Mouse (Mus musculus) inflammation-experienced regulatory T-cells, adult 6 months (primary cell): ENCODE measurements around the gene Fam71e1. TPM values are rescaled to one million over a fixed set of nuclear protein-coding genes. Genes with fewer than 3 reads are reported as not detected.
A peak's percentile ranks its signal among the peaks of the same experiment; 100 is the strongest.

ENCODE experiments used
- ATAC-seq: one replicate; pipeline ENCODE4 v1.8.0; 2017
- polyA plus RNA-seq, 3 experiments: library from polyadenylated mRNA; unstranded; fragments of 100-300 nt; shearing (Covaris generic); gene quantifications; one replicate each; pipeline ENCODE4 v1.2.1; 2017

Gene Fam71e1
- 1 to 10 TPM; 2.7 to 5.2 (median 3.9) TPM for polyA plus RNA-seq

GRCm38 (mm10) chr7:44495992-44496770 lies at the start of gene Fam71e1, which contains the start of gene Emc10:
Gene Fam71e1 (plus strand): TSS chr7:44496581.
Gene Emc10 (minus strand): TSS chr7:44496529.
- peak; percentile 93 for ATAC-seq

DNA sequence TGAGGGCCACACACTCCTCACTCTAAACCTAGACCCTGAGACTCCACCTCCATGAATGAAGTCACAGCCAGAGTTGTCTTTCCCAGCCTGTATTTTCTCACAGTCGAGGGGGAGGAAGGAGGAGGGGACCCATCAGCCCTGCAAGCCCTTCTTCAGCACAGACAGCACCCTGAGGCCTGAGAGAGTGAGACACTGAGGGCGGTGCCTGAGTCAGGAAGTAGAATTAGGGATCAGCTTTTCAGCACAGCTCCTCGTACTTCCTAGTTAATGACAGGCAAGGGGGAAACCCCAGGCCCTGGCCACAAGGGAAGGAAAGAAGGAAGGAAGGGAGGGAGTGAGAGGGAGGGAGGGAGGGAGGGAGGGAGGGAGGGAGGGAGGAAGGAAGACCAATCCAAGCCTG lies 43.1 kb upstream of the Fam71e1 start:
- ATAC-seq = no peak

- ATAC-seq = no peak
Observed at GRCm38 (mm10) chr7:44456302-44456701, 40.1 kb upstream of the Fam71e1 start.

DNA sequence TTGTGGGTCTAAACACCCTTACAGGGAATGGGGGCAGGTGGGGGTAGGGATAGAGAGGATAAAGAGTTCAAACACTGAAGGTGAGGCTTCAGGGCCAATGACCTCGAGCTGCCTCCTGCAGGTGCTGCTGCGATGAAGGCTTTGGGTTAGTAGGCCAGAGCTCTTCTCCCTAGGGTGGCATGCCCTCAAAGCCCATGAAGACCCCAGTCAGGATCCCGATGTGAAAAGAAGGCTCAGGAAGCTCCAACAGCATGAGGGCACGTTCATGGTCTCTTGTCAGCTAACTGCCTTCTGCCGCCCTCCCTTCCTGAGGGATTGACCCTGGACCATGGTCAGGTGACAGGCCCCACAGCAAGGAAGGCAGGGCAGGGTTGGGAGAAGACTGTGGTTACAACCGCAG lies 36.3 kb upstream of the Fam71e1 start:
- no peak for ATAC-seq

DNA sequence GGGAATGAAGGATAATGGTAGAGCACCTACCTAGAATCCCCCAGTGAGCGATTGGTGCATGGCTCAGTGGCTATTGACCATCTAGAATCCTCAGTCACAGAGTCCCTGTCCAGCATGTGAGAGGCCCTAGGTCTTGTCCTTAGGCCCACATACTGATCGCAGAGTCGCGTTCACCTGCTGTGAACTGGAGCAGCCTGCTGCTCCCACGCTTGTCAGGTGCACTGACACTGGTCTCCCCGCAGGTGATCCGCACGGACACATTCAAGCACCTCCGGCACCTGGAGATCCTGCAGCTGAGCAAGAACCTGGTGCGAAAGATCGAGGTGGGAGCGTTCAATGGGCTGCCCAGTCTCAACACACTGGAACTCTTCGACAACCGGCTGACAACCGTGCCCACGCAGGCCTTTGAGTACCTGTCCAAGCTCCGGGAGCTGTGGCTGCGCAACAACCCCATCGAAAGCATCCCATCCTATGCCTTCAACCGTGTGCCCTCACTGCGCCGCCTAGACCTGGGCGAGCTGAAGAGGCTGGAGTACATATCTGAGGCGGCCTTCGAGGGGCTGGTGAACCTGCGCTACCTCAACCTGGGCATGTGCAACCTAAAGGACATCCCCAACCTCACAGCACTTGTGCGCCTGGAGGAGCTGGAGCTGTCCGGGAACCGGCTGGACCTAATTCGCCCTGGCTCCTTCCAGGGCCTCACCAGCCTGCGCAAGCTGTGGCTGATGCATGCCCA lies 35.4 kb upstream of the Fam71e1 start:
- no peak for ATAC-seq

- ATAC-seq = no peak
Observed at GRCm38 (mm10) chr7:44461503-44462217, 34.7 kb upstream of the Fam71e1 start.

- no peak for ATAC-seq
Observed at GRCm38 (mm10) chr7:44462218-44463055, 33.9 kb upstream of the Fam71e1 start.

GRCm38 (mm10) chr7:44463056-44463425 lies 33.3 kb upstream of the Fam71e1 start:
- ATAC-seq = no peak

GRCm38 (mm10) chr7:44463556-44464225 lies 32.7 kb upstream of the Fam71e1 start:
- no peak for ATAC-seq

GRCm38 (mm10) chr7:44464511-44464910 lies 31.9 kb upstream of the Fam71e1 start:
- ATAC-seq = no peak

- no peak for ATAC-seq
Observed at GRCm38 (mm10) chr7:44465111-44465510, 31.3 kb upstream of the Fam71e1 start, which contains the start of gene Aspdh. Gene Aspdh (plus strand): TSS chr7:44465391.

- no peak for ATAC-seq
Observed at GRCm38 (mm10) chr7:44466006-44466887, 30.1 kb upstream of the Fam71e1 start.

DNA sequence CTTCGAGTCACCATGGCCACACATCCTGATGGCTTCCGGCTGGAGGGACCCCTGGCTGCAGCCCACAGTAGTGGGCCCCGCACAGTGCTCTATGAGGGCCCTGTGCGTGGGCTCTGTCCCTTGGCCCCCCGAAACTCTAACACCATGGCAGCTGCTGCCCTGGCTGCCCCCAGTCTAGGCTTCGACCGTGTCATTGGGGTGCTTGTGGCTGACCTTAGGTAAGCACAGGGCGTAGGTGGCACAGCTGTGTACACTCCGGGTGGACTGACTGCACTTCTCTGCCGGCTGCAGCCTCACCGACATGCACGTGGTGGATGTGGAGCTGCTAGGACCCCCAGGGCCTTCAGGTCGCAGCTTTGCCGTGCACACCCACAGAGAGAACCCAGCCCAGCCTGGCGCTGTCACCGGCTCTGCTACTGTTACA lies 29.5 kb upstream of the Fam71e1 start:
- no peak for ATAC-seq

DNA sequence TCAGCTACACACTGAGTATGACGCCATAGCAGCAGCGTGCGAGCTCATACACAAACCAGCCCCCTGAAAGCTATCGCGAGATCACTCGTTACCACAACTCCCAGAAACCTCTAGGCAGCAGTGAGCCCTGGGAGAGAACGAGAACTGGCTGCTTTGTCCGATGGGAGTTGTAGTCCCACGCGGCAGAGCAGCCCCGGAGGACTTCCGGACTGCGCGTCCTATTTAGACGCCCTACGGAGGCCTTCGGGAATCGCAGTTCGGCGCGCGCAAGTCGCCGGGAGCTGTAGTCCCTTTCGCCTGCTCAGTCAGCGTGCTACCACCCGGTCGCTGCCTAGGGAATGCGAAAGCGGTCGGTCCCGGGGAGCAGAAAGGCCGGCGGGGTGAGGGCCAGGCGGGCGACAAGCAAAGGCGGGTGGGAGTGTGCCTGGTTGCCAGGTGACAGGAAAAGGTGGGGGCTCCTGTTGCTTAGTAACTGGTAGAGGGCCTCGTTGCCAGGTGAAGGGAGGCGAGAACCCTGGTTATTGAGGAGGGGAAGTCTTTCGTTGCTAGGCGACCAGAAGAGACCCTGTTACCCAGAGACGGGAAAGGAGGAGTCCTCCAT lies 28.5 kb upstream of the Fam71e1 start, which contains the start of gene Josd2:
Gene Josd2 (plus strand): TSS at position 170 of the 601 bp plus-strand sequence.
- ATAC-seq = peak; percentile 99

DNA sequence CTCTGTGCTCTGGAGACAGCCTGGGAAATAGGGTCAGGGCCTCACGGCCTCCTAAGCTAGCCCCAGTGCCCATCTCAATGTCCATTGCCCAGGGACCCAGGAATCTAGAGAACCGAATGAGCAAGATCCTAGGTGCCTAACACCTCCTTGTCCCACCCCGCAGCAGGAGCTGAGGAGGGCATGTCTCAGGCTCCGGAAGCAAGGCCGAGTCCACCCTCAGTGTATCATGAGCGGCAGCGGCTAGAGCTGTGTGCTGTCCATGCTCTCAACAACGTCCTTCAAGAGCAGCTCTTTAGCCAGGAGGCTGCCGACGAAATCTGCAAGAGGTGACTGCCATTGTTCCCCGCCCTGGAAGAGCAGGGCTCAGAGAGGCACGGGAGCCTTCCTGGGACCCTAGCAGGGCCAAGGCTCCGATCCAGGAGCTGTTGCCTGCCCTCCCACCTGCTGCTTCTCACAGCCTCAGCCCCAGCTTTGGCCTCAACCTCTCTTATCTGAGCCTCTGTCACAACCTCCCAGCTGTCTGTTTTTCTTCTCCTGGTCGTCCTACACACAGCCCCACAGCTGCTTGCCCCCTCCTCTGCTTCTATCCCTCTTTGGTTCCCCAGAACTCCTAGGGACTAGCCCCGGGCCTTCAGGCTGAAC lies 27.6 kb upstream of the Fam71e1 start:
- no peak for ATAC-seq

DNA sequence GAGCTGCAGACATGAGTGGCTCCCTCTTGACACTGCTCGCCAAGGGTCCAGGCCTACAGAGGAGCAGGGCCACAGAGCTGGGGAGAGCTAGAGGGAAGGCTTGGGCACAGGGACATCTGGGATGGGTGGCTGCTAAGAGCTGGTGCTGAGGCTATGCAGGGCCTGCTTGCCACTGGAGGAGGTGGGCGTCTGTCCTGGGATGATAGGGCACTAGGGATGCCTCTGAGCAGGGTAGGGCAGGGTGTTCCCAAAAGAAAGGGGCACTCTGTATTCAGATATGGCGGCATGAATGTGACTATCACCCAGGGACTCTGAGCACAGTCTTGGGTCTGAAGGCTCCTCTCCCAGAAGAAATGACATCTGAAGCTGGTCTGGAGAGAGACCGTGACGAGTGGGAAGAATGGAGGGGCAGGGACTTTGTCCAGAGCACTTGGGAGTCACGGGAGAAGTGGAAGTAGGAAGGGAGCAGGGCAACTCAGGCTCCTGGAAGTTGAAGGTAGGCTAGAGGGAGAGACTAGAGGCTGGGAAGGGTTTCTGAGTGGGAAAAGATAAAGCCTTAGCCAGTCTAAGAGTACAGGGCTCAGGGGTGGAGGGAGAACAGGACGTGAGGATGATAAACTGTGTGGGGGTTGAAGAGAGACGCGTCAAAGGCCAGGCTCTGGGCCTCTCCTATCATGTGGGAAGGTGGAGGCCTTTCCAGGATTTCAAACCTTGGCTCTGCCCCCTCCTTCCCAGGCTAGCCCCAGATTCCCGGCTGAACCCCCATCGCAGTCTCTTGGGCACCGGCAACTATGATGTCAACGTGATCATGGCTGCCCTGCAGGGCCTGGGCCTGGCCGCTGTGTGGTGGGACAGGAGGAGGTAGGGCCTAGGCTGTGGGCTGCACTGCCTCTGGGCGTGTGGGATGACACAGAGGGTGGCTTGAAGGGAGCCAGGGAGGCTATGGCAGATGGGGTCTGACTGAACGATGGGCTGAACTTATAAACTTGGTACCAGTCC lies 26.4 kb upstream of the Fam71e1 start:
- no peak for ATAC-seq

DNA sequence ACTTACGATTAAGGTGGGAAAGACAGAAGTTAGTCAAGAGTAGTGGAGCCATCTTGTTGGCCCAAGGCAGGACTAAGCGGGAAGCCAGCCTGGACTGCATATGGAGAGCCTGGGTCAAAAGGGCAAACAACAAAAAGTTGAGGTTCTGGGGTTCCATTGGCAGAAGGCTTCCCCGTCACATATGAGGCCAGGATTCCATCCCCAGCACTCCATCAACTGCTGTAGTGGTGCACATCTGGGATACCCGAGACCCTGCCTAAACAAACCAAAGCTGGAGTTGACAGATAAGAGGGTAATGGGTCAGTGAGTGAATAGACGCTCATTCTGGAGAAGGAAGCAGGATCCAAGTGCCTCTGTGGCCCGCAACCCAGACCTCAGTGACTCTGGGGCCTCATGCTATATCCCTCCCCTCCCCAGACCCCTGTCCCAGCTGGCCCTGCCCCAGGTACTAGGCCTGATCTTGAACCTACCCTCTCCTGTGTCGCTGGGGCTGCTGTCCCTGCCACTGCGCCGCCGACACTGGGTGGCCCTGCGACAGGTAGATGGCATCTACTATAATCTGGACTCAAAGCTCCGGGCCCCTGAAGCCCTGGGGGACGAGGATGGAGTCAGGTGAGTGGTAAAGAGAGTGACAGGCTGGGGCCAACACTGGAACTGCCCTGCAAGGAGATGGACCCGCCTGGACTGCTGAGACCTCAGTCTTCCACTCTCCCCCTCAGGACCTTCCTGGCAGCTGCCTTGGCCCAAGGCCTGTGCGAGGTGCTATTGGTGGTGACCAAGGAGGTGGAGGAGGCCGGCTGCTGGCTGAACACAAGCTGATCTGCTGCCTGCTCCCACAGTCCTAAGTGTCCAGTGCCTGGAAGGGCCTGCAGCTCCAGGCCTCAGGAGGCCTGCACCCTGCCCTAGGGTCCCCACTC lies 25.4 kb upstream of the Fam71e1 start:
- no peak for ATAC-seq
